ENCODE assay signal across 25 mouse cellular contexts in genomic region chr6:95571620-95572019, GRCm38 (mm10).
DNase-seq lines count a peak whose midpoint lies in the region; ATAC-seq and TF ChIP-seq lines count a peak whose summit lies in the region.
"Had no signal": no experiment of that assay in that cellular context is flagged by ENCODE, and none has a peak within 500 bp of the region (broad histone marks: within the 10 kb centered on the region; RNA-seq: fewer than 3 reads in every experiment).

No protein-coding gene starts in this region.

- DNase-seq in forebrain, embryonic 10.5 days (ENCODE audit: extremely low spot score, low spot score), result no peak
- DNase-seq in midbrain, embryonic 11.5 days (ENCODE audit: low spot score, missing footprints), result no peak
- no peak for DNase-seq in midbrain, postnatal 0 days (ENCODE audit: low spot score)
- DNase-seq in midbrain, embryonic 14.5 days, result peak; percentile 35
- DNase-seq: adrenal gland, postnatal 10 days; adrenal gland, postnatal 36 days; cerebellum, adult 11 months; cerebellum, adult 2 months; cerebellum, adult 9-11 months; cerebellum, postnatal 25 days; gastrocnemius, postnatal 25 days; heart, adult 18-20 months; heart, postnatal 10 days; heart, postnatal 36 days had no signal

- H3K27ac ChIP-seq in forebrain, embryonic 13.5 days, result no peak overlapping the region
- H3K27ac ChIP-seq in forebrain, embryonic 10.5 days, result no peak overlapping the region
- no peak overlapping the region for H3K27ac ChIP-seq in midbrain, embryonic 11.5 days (ENCODE audit: low read depth, low read length)
- no peak overlapping the region for H3K27ac ChIP-seq in midbrain, postnatal 0 days (ENCODE audit: low read depth, low read length)
- H3K27ac ChIP-seq in midbrain, embryonic 14.5 days (replicated peaks; ENCODE audit: low read depth, low read length), result no peak overlapping the region
- H3K27ac ChIP-seq in midbrain, embryonic 16.5 days (ENCODE audit: low read length), result no peak overlapping the region
- H3K27ac ChIP-seq: embryonic facial prominence, embryonic 12.5 days; embryonic facial prominence, embryonic 15.5 days; forebrain, embryonic 15.5 days; heart, embryonic 15.5 days; hindbrain, embryonic 10.5 days; hindbrain, embryonic 15.5 days had no signal

- WGBS in forebrain, embryonic 13.5 days, result 20% methylated on average over 3 of the region's 3 CpGs
- WGBS in forebrain, embryonic 10.5 days, result 72% methylated on average over 3 of the region's 3 CpGs
- WGBS in midbrain, embryonic 11.5 days, result 48% methylated on average over 3 of the region's 3 CpGs
- WGBS in midbrain, postnatal 0 days, result 45% methylated on average over 3 of the region's 3 CpGs
- 18% methylated on average over 3 of the region's 3 CpGs for WGBS in midbrain, embryonic 14.5 days
- 27% methylated on average over 3 of the region's 3 CpGs for WGBS in midbrain, embryonic 16.5 days

- no peak overlapping the region for H3K4me3 ChIP-seq in forebrain, embryonic 13.5 days
- H3K4me3 ChIP-seq in forebrain, embryonic 10.5 days, result no peak overlapping the region
- no peak overlapping the region for H3K4me3 ChIP-seq in midbrain, embryonic 11.5 days (ENCODE audit: low read depth, low read length)
- no peak overlapping the region for H3K4me3 ChIP-seq in midbrain, postnatal 0 days (ENCODE audit: low read depth, low read length)
- H3K4me3 ChIP-seq in midbrain, embryonic 14.5 days (replicated peaks; ENCODE audit: low read depth, low read length), result no peak overlapping the region
- no peak overlapping the region for H3K4me3 ChIP-seq in midbrain, embryonic 16.5 days (ENCODE audit: low read depth, low read length)
- H3K4me3 ChIP-seq: embryonic facial prominence, embryonic 12.5 days; embryonic facial prominence, embryonic 15.5 days; forebrain, embryonic 15.5 days; heart, embryonic 12.5 days; heart, embryonic 15.5 days; hindbrain, embryonic 10.5 days; hindbrain, embryonic 15.5 days had no signal

- TF ChIP-seq CTCF in midbrain, postnatal 0 days (IDR thresholded peaks at IDR 0.05), result no peak

- H3K9me3 ChIP-seq in forebrain, embryonic 13.5 days (replicated peaks), result no peaks in the 10 kb centered on the region
- H3K9me3 ChIP-seq in forebrain, embryonic 10.5 days, result no peaks in the 10 kb centered on the region
- no peaks in the 10 kb centered on the region for H3K9me3 ChIP-seq in midbrain, embryonic 11.5 days (ENCODE audit: control insufficient read depth, low read length)
- H3K9me3 ChIP-seq in midbrain, postnatal 0 days (ENCODE audit: low read length), result no peaks in the 10 kb centered on the region
- H3K9me3 ChIP-seq in midbrain, embryonic 14.5 days (ENCODE audit: control insufficient read depth, low read length), result no peaks in the 10 kb centered on the region
- no peaks in the 10 kb centered on the region for H3K9me3 ChIP-seq in midbrain, embryonic 16.5 days (replicated peaks; ENCODE audit: control insufficient read depth, low read length, poor library complexity, severe bottlenecking)
- H3K9me3 ChIP-seq: embryonic facial prominence, embryonic 12.5 days; embryonic facial prominence, embryonic 15.5 days; forebrain, embryonic 15.5 days; G1E; heart, embryonic 12.5 days; heart, embryonic 15.5 days; hindbrain, embryonic 10.5 days; hindbrain, embryonic 15.5 days had no signal

- H3K36me3 ChIP-seq in forebrain, embryonic 13.5 days (ENCODE audit: poor library complexity, severe bottlenecking), result no peaks in the 10 kb centered on the region
- H3K36me3 ChIP-seq in forebrain, embryonic 10.5 days (replicated peaks), result peaks cover 8% of the 10 kb centered on the region; the same call in 1 of the 2 replicates
- H3K36me3 ChIP-seq in midbrain, embryonic 11.5 days (ENCODE audit: control insufficient read depth, insufficient read depth, low read length), result no peaks in the 10 kb centered on the region
- H3K36me3 ChIP-seq in midbrain, postnatal 0 days (ENCODE audit: insufficient read depth, low read length), result no peaks in the 10 kb centered on the region
- no peaks in the 10 kb centered on the region for H3K36me3 ChIP-seq in midbrain, embryonic 14.5 days (ENCODE audit: control insufficient read depth, insufficient read depth, low read length)
- H3K36me3 ChIP-seq in midbrain, embryonic 16.5 days (ENCODE audit: control insufficient read depth, insufficient read depth, low read length), result no peaks in the 10 kb centered on the region
- H3K36me3 ChIP-seq: embryonic facial prominence, embryonic 12.5 days; embryonic facial prominence, embryonic 15.5 days; forebrain, embryonic 15.5 days; heart, embryonic 15.5 days; hindbrain, embryonic 10.5 days; hindbrain, embryonic 15.5 days had no signal

- peaks cover 41% of the 10 kb centered on the region for H3K4me1 ChIP-seq in forebrain, embryonic 13.5 days
- H3K4me1 ChIP-seq in forebrain, embryonic 10.5 days, result peaks cover 51% of the 10 kb centered on the region
- H3K4me1 ChIP-seq in midbrain, embryonic 11.5 days (ENCODE audit: control insufficient read depth, insufficient read depth, low read length), result peaks cover 21% of the 10 kb centered on the region
- no peaks in the 10 kb centered on the region for H3K4me1 ChIP-seq in midbrain, postnatal 0 days (ENCODE audit: insufficient read depth, low read length)
- peaks cover 9% of the 10 kb centered on the region; the same call in 1 of the 2 replicates for H3K4me1 ChIP-seq in midbrain, embryonic 14.5 days (ENCODE audit: control insufficient read depth, insufficient read depth, low read length)
- H3K4me1 ChIP-seq in midbrain, embryonic 16.5 days (ENCODE audit: control insufficient read depth, insufficient read depth, low read length), result peaks cover 5% of the 10 kb centered on the region
- H3K4me1 ChIP-seq: heart, embryonic 12.5 days; heart, embryonic 15.5 days had no signal

- peak; percentile 51 for ATAC-seq in forebrain, embryonic 13.5 days
- peak; percentile 36; the same call in 1 of the 2 replicates for ATAC-seq in midbrain, embryonic 11.5 days (ENCODE audit: low FRiP score)
- no peak for ATAC-seq in midbrain, postnatal 0 days (ENCODE audit: low FRiP score)
- no peak for ATAC-seq in midbrain, embryonic 14.5 days (ENCODE audit: low FRiP score, low TSS enrichment)
- no peak for ATAC-seq in midbrain, embryonic 16.5 days
- ATAC-seq: forebrain, embryonic 15.5 days; Patski had no signal

- no peak overlapping the region for H3K4me2 ChIP-seq in forebrain, embryonic 13.5 days
- H3K4me2 ChIP-seq in midbrain, embryonic 11.5 days, result no peak overlapping the region
- H3K4me2 ChIP-seq in midbrain, postnatal 0 days (ENCODE audit: low read depth, low read length, poor library complexity, severe bottlenecking), result no peak overlapping the region
- H3K4me2 ChIP-seq in midbrain, embryonic 14.5 days (ENCODE audit: low read length), result no peak overlapping the region
- no peak overlapping the region for H3K4me2 ChIP-seq in midbrain, embryonic 16.5 days (ENCODE audit: low read length)
- H3K4me2 ChIP-seq: embryonic facial prominence, embryonic 12.5 days; embryonic facial prominence, embryonic 15.5 days; forebrain, embryonic 15.5 days; heart, embryonic 12.5 days; heart, embryonic 15.5 days; hindbrain, embryonic 15.5 days had no signal

- H3K9ac ChIP-seq in forebrain, embryonic 13.5 days, result no peak overlapping the region
- H3K9ac ChIP-seq in midbrain, embryonic 11.5 days (ENCODE audit: low read length), result no peak overlapping the region
- H3K9ac ChIP-seq in midbrain, postnatal 0 days (replicated peaks; ENCODE audit: low read length, poor library complexity, severe bottlenecking), result no peak overlapping the region
- no peak overlapping the region for H3K9ac ChIP-seq in midbrain, embryonic 14.5 days (replicated peaks; ENCODE audit: low read length)
- H3K9ac ChIP-seq in midbrain, embryonic 16.5 days (ENCODE audit: low read depth, low read length), result no peak overlapping the region
- H3K9ac ChIP-seq: embryonic facial prominence, embryonic 12.5 days; embryonic facial prominence, embryonic 15.5 days; forebrain, embryonic 15.5 days; heart, embryonic 12.5 days; heart, embryonic 15.5 days; hindbrain, embryonic 15.5 days had no signal

- H3K27me3 ChIP-seq in forebrain, embryonic 13.5 days, result 0 out of 2 replicates have a peak, but pooled peaks cover 6% of the 10 kb centered on the region
- peaks cover 35% of the 10 kb centered on the region for H3K27me3 ChIP-seq in forebrain, embryonic 10.5 days (ENCODE audit: poor library complexity, severe bottlenecking)
- H3K27me3 ChIP-seq in midbrain, embryonic 11.5 days (ENCODE audit: control insufficient read depth, insufficient read depth, low read length), result no peaks in the 10 kb centered on the region
- H3K27me3 ChIP-seq in midbrain, postnatal 0 days (ENCODE audit: insufficient read depth, low read length), result no peaks in the 10 kb centered on the region
- H3K27me3 ChIP-seq in midbrain, embryonic 14.5 days (ENCODE audit: control insufficient read depth, insufficient read depth, low read length), result 0 out of 2 replicates have a peak, but pooled peaks cover 7% of the 10 kb centered on the region
- H3K27me3 ChIP-seq in midbrain, embryonic 16.5 days (ENCODE audit: control insufficient read depth, insufficient read depth, low read depth, low read length), result no peaks in the 10 kb centered on the region; the same call in 1 of the 2 replicates
- H3K27me3 ChIP-seq: embryonic facial prominence, embryonic 12.5 days; embryonic facial prominence, embryonic 15.5 days; forebrain, embryonic 15.5 days; heart, embryonic 12.5 days; heart, embryonic 15.5 days; hindbrain, embryonic 15.5 days; Patski had no signal

Comparison
In these comparisons a context has a peak if more than half of its experiments do, and no peak if none do; other contexts are left out.
1. ATAC-seq: peak in forebrain, embryonic 13.5 days (single experiment) and midbrain, embryonic 11.5 days (single experiment); none in midbrain, postnatal 0 days (single experiment), midbrain, embryonic 14.5 days (single experiment) and midbrain, embryonic 16.5 days (single experiment).